Mouse (Mus musculus): ENCODE measurements around the gene Smarcc1. TPM values are rescaled to one million over a fixed set of nuclear protein-coding genes. Genes with fewer than 3 reads are reported as not detected.
A peak's percentile ranks its signal among the peaks of the same experiment; 100 is the strongest.

Gene Smarcc1
- total RNA-seq, 1 experiment from 2014 or later: 146 TPM

GRCm38 (mm10) chr9:110229112-110229511 lies 111.6 kb downstream of the Smarcc1 start:
- no peak for ATAC-seq (replicated peaks; ENCODE audit: low read depth, poor library complexity, severe bottlenecking)

- ATAC-seq (replicated peaks; ENCODE audit: low read depth, poor library complexity, severe bottlenecking): no peak
Observed at GRCm38 (mm10) chr9:110229566-110230248, 112.2 kb downstream of the Smarcc1 start.

- no peak for ATAC-seq (replicated peaks; ENCODE audit: low read depth, poor library complexity, severe bottlenecking)
Observed at GRCm38 (mm10) chr9:110230395-110231071, 113.0 kb downstream of the Smarcc1 start.

GRCm38 (mm10) chr9:110234962-110235361 lies 117.5 kb downstream of the Smarcc1 start:
- no peak for ATAC-seq (replicated peaks; ENCODE audit: low read depth, poor library complexity, severe bottlenecking)

DNA sequence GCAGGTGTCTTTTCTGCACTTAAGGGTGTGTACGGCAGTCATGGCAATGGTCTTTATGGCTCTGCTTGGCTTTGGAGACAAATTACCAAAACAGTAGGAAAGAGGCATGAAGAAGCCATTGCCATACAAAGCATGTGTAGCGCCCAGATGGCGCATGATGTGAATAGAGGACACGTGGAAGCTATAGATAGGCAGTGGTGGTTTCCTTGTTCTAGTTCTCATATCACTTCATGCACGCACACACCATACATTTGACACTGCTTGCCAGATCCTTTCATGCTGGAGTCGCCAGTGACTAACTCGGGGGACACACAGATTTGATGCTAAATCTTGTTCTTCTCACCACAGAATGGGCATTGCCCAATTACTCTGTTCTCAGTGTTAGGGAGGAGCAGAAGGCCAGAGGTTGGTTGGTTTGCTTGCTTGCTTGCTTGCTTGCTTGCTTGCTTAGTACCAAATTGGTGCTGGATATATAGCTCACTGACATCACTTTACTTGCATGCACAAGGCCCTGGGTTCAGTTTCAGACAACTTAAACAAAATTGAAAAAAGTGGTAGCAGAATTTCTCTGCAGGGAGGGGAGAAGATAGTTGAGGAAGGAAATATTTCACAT lies 125.8 kb downstream of the Smarcc1 start, which contains the start of gene Cspg5:
Gene Cspg5, plus strand, starts transcription at position 563 of the 613 bp plus-strand sequence.
- ATAC-seq (replicated peaks; ENCODE audit: low read depth, poor library complexity, severe bottlenecking): peak; percentile 26; the same call in 1 of the 2 replicates

DNA sequence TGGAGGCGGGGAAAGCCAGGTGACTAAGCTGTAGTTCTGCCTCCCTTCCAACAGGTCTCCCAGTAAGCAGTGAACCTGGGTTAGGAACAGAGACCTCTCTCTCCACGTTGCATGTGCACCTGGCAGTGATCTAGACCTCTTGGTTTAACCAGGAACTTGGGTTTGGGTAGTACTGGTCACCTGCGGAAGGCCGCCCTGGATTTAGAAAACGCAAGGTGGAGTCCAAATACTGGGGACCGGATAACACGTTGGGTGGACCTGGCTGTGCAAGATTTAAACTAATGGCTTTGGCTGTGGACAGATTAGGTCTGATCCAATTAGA lies 127.0 kb downstream of the Smarcc1 start:
- no peak for ATAC-seq (replicated peaks; ENCODE audit: low read depth, poor library complexity, severe bottlenecking)

GRCm38 (mm10) chr9:110244889-110245589 lies 127.5 kb downstream of the Smarcc1 start:
- no peak for ATAC-seq (replicated peaks; ENCODE audit: low read depth, poor library complexity, severe bottlenecking)

GRCm38 (mm10) chr9:110245590-110246320 lies 128.2 kb downstream of the Smarcc1 start:
- peak; percentile 19 for ATAC-seq (replicated peaks; ENCODE audit: low read depth, poor library complexity, severe bottlenecking)

GRCm38 (mm10) chr9:110246321-110246640 lies 128.8 kb downstream of the Smarcc1 start:
- ATAC-seq (replicated peaks; ENCODE audit: low read depth, poor library complexity, severe bottlenecking): peak; percentile 45

GRCm38 (mm10) chr9:110247049-110247448 lies 129.5 kb downstream of the Smarcc1 start:
- no peak for ATAC-seq (replicated peaks; ENCODE audit: low read depth, poor library complexity, severe bottlenecking)

DNA sequence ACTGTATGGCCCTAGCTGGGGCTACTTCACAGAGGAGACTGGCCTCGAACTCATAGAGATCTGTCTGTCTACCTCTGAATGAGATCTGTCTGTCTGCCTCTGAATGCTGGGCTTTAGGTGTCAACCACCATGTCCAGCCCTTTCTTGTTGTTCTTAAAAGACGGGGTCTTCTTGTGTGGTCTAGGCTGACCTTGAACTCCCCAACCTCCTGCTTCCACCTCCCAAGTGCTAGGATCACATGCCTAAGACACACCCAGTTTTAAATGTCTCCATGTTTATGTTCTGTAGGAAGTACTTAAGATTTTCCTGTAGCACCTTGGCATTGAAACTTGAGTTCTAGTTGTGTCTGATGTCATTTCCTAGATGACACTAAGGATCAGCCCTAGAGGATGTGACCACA lies 131.4 kb downstream of the Smarcc1 start:
- no peak for ATAC-seq (replicated peaks; ENCODE audit: low read depth, poor library complexity, severe bottlenecking)

DNA sequence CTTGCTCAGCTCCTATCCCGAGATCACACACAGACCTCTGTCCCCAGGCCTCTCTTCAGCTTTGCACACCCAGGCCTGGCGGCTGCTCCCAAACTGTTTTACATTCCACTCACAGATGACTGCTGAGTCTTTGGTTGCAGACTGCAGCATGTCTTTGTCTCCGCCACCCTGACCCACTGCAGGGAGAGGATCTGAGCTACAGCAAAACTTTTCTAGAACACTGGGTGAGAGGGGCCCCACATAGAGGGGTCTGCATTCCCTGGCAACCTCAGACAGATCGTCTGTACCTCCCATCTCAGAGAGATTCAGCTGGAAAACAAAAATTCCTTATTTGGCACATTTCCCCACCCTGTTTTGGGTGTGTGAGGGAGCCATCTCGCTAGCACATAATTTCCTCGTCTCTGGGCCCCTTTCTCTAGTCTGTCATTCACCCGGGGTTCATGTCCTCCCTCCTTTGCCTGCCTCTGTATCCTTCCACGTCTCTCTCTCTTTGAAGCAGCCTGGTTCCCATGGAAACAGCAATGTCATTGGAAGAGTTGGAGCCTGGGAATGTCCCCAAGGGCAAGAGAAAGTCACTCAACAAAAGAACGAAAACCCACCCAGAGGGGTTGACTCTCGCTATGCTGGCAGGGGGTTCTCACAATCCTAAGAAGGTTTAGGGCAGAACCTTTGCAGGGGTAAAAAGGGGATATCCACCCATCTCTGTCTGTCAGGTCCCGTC lies 132.5 kb downstream of the Smarcc1 start:
- ATAC-seq (replicated peaks; ENCODE audit: low read depth, poor library complexity, severe bottlenecking): no peak

DNA sequence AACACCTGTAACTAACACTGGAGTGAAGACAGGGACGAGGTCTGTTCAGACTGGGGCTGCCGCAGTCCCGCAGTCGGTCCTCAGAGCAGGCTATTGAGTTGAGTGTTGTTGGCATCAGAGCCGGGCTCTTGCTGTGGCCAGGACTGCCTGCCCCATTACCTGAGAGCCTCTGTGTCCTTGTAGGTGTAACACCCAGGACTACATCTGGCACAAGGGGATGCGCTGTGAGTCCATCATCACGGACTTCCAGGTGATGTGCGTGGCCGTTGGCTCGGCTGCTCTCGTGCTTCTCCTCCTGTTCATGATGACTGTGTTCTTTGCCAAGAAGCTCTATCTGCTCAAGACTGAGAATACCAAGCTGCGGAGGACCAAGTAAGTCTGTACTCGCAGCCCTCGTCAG lies 133.3 kb downstream of the Smarcc1 start:
- no peak for ATAC-seq (replicated peaks; ENCODE audit: low read depth, poor library complexity, severe bottlenecking)

DNA sequence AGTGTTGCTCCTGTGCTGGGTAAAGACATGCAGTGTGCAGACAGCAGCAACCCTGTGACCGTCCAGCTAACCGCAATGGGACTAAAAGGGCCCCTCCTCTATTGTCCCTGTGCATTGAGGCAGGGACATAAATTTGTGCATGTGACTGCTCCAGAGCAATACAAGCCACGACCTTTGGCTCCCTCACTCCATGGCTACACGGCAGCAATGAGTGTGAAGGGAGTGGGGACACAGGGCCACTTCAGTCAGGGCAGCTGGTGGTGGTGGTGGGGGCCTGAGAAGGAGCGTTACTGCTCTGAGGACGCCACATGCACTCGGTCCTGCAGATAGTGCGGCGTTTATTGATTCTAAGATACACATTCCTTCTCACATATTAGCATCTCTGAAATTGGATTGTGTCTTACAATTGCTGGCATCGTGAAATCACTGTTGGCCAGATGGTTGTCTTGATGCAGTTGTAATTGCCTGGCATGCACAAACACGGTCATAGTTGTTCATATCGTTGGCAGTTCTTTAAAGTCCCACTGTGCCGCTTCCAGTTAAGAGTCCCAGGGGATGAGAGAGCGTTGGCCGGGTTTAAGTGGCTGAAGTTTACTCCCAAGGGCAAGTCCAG lies 138.0 kb downstream of the Smarcc1 start:
- ATAC-seq (replicated peaks; ENCODE audit: low read depth, poor library complexity, severe bottlenecking): no peak

- no peak for ATAC-seq (replicated peaks; ENCODE audit: low read depth, poor library complexity, severe bottlenecking)
Observed at GRCm38 (mm10) chr9:110258646-110259045, 141.1 kb downstream of the Smarcc1 start.

DNA sequence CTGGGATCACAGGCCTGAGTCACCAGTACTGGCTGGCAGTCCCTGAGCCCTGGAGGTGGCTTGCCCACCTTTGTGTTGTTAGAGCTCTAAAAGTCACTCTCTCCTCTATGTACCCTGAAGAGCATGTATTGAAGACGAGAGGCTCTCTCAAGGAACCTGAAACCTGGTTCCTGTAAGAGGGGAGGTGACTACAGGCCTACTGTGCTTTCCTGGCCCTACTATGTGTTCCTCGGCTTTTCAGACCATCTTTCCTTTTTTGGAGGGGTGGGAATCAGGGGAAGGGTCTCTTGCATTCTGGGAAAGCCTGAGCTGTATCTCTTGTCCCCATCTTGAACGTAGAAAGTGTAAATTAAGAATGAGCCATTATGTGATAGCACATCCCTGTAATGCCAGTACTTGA lies 141.6 kb downstream of the Smarcc1 start:
- no peak for ATAC-seq (replicated peaks; ENCODE audit: low read depth, poor library complexity, severe bottlenecking)

DNA sequence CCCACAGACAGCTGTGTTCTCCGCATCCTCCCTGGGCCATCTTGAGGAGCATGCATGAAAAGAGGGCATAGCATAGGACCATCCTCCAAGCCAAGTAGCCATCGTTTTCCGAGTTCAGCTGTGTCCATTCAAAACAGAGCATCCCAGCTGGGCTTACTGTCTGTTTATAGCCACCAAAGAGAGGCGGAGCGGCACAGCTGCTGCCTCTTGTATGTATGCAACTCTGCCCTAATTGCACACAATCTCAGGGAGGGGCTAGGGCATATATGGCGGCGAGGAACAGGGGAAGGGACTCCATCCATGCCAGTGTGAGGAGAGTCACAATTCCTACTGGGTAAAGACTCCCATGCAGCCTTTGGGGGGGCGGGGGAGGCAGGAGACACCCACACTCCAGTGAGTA lies 145.7 kb downstream of the Smarcc1 start:
- ATAC-seq (replicated peaks; ENCODE audit: low read depth, poor library complexity, severe bottlenecking): no peak

DNA sequence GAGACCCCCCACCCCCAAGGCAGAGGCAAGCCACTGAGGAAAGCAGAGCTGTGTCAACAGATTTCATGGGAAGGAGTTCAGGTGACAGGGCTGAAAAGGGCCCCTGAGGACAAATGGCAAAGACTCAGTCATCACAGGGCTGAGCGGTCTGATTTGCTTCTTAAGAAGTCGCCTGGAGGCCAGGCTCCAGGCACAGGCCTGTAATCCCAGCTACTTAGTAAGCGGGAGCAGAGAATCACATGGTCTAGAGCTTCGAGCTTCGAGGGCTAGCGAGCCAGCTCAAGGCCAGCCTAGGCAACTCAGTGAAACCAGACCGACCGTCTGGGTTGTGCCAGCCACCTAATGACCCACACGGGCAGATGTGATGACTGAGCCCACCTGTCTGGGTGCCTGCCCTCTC lies 147.5 kb downstream of the Smarcc1 start:
- ATAC-seq (replicated peaks; ENCODE audit: low read depth, poor library complexity, severe bottlenecking): no peak

- ATAC-seq (replicated peaks; ENCODE audit: low read depth, poor library complexity, severe bottlenecking): no peak
Observed at GRCm38 (mm10) chr9:110268416-110268815, 150.9 kb downstream of the Smarcc1 start.

Data from common myeloid progenitor, adult 5-6 weeks (primary cell).